Mouse (Mus musculus) heart, postnatal 0 days (tissue): ENCODE results near the gene Gdf7.

ENCODE experiments used
- CTCF ChIP-seq: IDR thresholded peaks from 2 replicates; pipeline ENCODE4 v1.5.1; 2016; ENCODE audit warnings: antibody characterized with exemption, control low read depth, low read depth
- EP300 ChIP-seq: IDR thresholded peaks from 2 replicates; pipeline ENCODE4 v1.6.1; 2016; ENCODE audit warnings: antibody characterized with exemption, low read depth

DNA sequence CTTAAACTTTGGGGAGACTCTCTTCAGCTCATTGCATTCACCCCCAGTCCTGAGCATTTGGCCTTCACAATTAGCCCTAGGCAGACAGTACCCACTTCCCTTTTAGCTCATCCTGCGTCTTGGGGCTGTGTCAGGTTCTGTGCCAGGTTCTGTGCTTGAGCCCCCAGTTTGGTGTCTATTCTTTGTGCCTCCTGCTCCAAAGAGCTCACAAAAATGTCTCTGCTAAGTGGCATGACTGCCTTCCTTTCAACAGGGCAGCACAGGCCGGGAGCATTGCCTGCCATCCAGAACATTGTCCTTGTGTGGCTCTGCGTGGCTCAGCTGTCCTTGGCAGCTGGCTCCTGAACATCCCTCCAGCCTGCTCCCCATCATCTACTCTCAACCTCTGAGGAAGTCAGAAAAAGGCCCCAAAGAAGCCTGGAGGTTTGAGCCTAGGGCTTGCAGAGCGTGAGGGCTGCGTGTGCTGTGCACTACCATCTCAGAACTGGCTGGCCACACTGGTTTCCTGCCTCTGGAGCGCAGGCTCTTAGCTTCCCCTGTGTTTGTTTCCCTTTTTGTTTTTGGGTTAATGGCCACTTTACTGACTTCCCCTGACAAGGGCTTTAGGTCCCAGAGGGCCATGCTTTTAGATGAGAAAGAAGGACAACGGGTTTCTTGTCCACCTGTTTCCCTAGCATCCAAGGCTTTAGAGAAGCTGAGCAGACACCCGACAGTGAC lies 46.1 kb upstream of the Gdf7 start:
- no peak for TF ChIP-seq EP300
- TF ChIP-seq CTCF = no peak
